Mouse (Mus musculus): ENCODE data around the gene Abca7. TPM values are rescaled to one million over a fixed set of nuclear protein-coding genes. Genes with fewer than 3 reads are reported as not detected.
A peak's percentile ranks its signal among the peaks of the same experiment; 100 is the strongest.

Gene Abca7
- polyA plus RNA-seq, 1 experiment from 2014 or later: 1.3 TPM

DNA sequence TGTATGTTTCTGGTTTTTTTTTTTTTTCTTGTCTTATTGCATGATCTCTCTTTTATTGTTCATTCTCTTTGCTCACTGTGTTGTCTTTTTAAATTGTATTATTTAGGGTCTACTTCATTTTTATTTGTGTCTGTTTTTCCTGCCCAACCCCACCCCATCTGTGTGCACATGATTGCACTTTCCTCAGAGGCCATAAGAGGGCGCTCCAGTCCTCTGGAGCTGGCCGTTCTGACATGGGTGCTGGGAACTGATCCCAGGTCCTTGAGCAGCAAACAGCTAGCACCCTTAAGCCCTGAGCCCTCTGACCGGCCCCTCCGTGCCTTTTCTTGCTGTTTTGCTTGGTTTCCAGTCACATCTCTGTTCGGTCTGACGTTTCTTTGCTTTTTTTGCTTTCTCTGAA lies 4.7 kb upstream of the Abca7 start:
- no peak for DNase-seq (ENCODE audit: low spot score)
- ATAC-seq (ENCODE audit: insufficient number of reproducible peaks, low FRiP score, low TSS enrichment, low read depth): no peak
- Histone ChIP-seq H3K9me3 (ENCODE audit: control insufficient read depth, low read length) (no peaks in the 10 kb centered on the region; the same call in 1 of the 2 replicates), H3K4me3 (ENCODE audit: low read depth, low read length) (no peak overlapping the region), H3K27ac (replicated peaks; ENCODE audit: low read depth, low read length) (no peak overlapping the region), H3K9ac (ENCODE audit: low read length) (no peak overlapping the region), H3K4me1 (ENCODE audit: control insufficient read depth, insufficient read depth, low read length) (peaks cover 29% of the 10 kb centered on the region), H3K36me3 (ENCODE audit: control insufficient read depth, insufficient read depth, low read length) (peaks cover 30% of the 10 kb centered on the region; the same call in 1 of the 2 replicates), H3K27me3 (ENCODE audit: control insufficient read depth, insufficient read depth, low read length) (no peaks in the 10 kb centered on the region), H3K4me2 (ENCODE audit: low read depth, severe bottlenecking) (no peak overlapping the region)
- 83% methylated on average over 6 of the region's 6 CpGs for WGBS

DNA sequence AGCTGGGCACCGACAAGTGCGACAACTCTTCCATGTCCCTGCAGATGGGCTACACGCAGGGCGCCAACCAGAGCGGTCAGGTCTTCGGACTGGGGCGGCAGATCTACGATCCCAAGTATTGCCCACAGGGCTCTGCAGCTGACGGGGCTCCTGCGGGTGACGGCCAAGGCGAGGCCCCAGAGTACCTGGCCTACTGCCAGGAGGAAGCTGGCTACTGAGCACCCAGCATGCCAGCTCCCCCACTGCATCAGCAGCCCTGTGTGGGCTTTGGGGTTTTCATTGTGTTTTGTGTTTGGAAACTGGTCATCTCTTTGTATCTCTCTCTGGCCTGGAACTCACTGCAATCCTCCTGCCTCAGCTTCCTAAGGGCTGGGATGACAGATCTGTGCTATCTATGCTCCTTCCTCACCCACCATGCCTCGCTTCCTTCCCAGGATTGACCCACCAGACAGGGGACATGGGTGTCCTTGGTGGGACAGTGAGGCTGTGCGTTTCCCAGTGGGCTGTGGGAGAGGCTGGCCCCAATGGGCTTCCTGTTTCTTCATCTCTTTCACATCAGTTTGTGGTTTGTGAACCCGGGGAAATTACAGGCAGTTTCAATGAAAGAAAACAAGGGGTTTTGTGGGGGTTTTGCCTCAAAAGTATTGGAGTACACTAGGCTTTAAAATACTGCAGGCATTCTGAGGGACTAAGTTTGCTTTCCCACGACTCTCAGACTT lies 1.7 kb upstream of the Abca7 start:
- Histone ChIP-seq H3K27me3 (ENCODE audit: control insufficient read depth, insufficient read depth, low read length) (peaks cover 6% of the 10 kb centered on the region; the same call in 1 of the 2 replicates), H3K4me1 (ENCODE audit: control insufficient read depth, insufficient read depth, low read length) (peaks cover 13% of the 10 kb centered on the region), H3K27ac (replicated peaks; ENCODE audit: low read depth, low read length) (no peak overlapping the region), H3K4me2 (ENCODE audit: low read depth, severe bottlenecking) (no peak overlapping the region), H3K36me3 (ENCODE audit: control insufficient read depth, insufficient read depth, low read length) (peaks cover 30% of the 10 kb centered on the region; the same call in 1 of the 2 replicates), H3K9ac (ENCODE audit: low read length) (no peak overlapping the region), H3K9me3 (ENCODE audit: control insufficient read depth, low read length) (no peaks in the 10 kb centered on the region; the same call in 1 of the 2 replicates), H3K4me3 (ENCODE audit: low read depth, low read length) (no peak overlapping the region)
- DNase-seq (ENCODE audit: low spot score) (no peak), ATAC-seq (ENCODE audit: insufficient number of reproducible peaks, low FRiP score, low TSS enrichment, low read depth) (no peak)
- WGBS: 92% methylated on average over 16 of the region's 16 CpGs

DNA sequence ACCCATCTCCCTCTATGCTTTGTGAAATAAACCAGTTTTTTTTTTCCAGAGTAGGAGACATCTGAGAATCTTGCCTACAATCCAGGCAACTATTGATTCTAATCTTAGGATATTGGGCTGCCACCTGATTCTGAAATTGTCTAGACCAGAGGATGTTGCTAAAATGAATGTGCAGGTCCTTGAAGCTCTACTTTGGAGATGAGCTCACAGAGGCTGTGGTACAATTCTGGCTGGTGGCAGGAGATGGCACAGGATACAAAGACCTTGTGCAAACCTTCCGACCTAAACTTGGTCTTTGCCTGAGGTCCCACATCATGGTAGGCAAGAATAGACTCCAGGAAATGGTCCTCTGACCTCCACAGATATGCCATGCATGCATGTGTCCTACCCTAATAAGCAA lies 658 bp upstream of the Abca7 start:
- H3K27me3 ChIP-seq (ENCODE audit: control insufficient read depth, insufficient read depth, low read length): peaks cover 6% of the 10 kb centered on the region; the same call in 1 of the 2 replicates
- ATAC-seq (ENCODE audit: insufficient number of reproducible peaks, low FRiP score, low TSS enrichment, low read depth): no peak
- no peak for DNase-seq (ENCODE audit: low spot score)
- H3K36me3 ChIP-seq (ENCODE audit: control insufficient read depth, insufficient read depth, low read length): peaks cover 30% of the 10 kb centered on the region; the same call in 1 of the 2 replicates
- no peaks in the 10 kb centered on the region; the same call in 1 of the 2 replicates for H3K9me3 ChIP-seq (ENCODE audit: control insufficient read depth, low read length)
- H3K4me2 ChIP-seq (ENCODE audit: low read depth, severe bottlenecking): no peak overlapping the region
- 93% methylated on average over 1 of the region's 1 CpGs for WGBS
- H3K27ac ChIP-seq (replicated peaks; ENCODE audit: low read depth, low read length): no peak overlapping the region
- no peak overlapping the region for H3K4me3 ChIP-seq (ENCODE audit: low read depth, low read length)
- peaks cover 6% of the 10 kb centered on the region for H3K4me1 ChIP-seq (ENCODE audit: control insufficient read depth, insufficient read depth, low read length)
- no peak overlapping the region for H3K9ac ChIP-seq (ENCODE audit: low read length)

DNA sequence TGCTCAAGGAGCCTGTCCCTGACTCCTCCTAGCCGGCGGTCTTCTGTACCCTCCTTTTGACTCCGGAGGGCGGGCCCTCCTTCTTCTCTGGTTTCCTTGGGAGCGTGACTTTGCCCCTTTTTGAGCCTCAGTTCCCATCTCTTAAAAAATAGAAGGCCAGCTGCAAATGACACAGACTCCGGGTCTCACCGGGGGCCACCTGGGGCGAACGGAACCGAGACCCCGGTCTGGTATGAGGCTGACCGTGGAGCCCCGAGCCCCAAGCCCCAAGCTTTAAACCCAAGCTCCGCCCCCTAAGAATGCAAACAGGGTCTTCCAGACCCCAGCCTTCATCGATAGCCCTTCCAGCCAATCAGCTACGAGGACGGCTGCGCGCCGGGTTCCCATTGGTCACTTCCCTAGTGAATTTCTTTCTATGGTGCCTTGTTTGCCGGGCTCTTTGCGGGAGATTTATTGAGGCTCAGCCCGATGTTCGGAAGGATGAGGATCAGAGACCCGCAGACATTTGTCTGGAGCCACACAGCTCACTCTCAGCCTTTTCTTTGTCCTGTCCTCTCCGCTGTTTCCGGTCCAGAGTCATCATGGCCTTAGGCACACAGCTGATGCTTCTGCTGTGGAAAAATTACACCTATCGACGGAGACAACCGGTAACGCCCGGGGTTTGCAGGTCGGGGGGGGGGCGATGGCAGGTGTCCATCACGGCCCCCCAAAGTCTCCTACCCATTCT lies 903 bp downstream of the Abca7 start:
- DNase-seq (ENCODE audit: low spot score): peak; percentile 91
- H3K27ac ChIP-seq (replicated peaks; ENCODE audit: low read depth, low read length): no peak overlapping the region; the same call in 1 of the 2 replicates
- H3K27me3 ChIP-seq (ENCODE audit: control insufficient read depth, insufficient read depth, low read length): peaks cover 12% of the 10 kb centered on the region
- H3K36me3 ChIP-seq (ENCODE audit: control insufficient read depth, insufficient read depth, low read length): peaks cover 19% of the 10 kb centered on the region; the same call in 1 of the 2 replicates
- 1% methylated on average over 35 of the region's 35 CpGs for WGBS
- no peaks in the 10 kb centered on the region for H3K9me3 ChIP-seq (ENCODE audit: control insufficient read depth, low read length)
- H3K4me1 ChIP-seq (ENCODE audit: control insufficient read depth, insufficient read depth, low read length): peaks cover 6% of the 10 kb centered on the region
- peak overlapping the region; percentile 65 for H3K4me2 ChIP-seq (ENCODE audit: low read depth, severe bottlenecking)
- H3K9ac ChIP-seq (ENCODE audit: low read length): no peak overlapping the region; the same call in 1 of the 2 replicates
- H3K4me3 ChIP-seq (ENCODE audit: low read depth, low read length): peak overlapping the region; percentile 32
- ATAC-seq (ENCODE audit: insufficient number of reproducible peaks, low FRiP score, low TSS enrichment, low read depth): peak; percentile 61; the same call in 1 of the 2 replicates

DNA sequence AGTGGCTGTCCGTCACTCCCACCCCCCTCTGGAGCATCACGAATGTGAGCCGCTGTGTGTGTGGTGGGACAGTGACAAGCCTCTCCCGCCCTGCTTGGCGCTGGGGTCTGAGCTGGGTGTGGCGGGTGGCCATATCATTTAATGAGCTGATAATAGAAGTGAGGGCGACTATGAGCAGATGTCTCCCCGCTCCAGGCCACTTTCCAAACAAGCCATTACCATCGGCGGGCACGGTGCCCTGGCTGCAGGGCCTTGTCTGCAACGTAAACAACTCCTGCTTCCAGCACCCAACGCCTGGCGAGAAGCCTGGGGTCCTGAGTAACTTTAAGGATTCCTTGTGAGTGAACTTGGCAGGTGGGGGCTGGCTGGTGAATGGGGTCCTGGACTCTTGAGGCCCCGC lies 1.5 kb downstream of the Abca7 start:
- no peak overlapping the region for H3K27ac ChIP-seq (replicated peaks; ENCODE audit: low read depth, low read length)
- H3K9me3 ChIP-seq (ENCODE audit: control insufficient read depth, low read length): no peaks in the 10 kb centered on the region
- no peak for DNase-seq (ENCODE audit: low spot score)
- H3K27me3 ChIP-seq (ENCODE audit: control insufficient read depth, insufficient read depth, low read length): peaks cover 18% of the 10 kb centered on the region
- peaks cover 9% of the 10 kb centered on the region for H3K4me1 ChIP-seq (ENCODE audit: control insufficient read depth, insufficient read depth, low read length)
- no peak overlapping the region for H3K9ac ChIP-seq (ENCODE audit: low read length)
- no peak for ATAC-seq (ENCODE audit: insufficient number of reproducible peaks, low FRiP score, low TSS enrichment, low read depth)
- peak overlapping the region; percentile 65 for H3K4me2 ChIP-seq (ENCODE audit: low read depth, severe bottlenecking)
- peak overlapping the region; percentile 32; the same call in 1 of the 2 replicates for H3K4me3 ChIP-seq (ENCODE audit: low read depth, low read length)
- 7% methylated on average over 15 of the region's 15 CpGs for WGBS
- H3K36me3 ChIP-seq (ENCODE audit: control insufficient read depth, insufficient read depth, low read length): peaks cover 15% of the 10 kb centered on the region; the same call in 1 of the 2 replicates

DNA sequence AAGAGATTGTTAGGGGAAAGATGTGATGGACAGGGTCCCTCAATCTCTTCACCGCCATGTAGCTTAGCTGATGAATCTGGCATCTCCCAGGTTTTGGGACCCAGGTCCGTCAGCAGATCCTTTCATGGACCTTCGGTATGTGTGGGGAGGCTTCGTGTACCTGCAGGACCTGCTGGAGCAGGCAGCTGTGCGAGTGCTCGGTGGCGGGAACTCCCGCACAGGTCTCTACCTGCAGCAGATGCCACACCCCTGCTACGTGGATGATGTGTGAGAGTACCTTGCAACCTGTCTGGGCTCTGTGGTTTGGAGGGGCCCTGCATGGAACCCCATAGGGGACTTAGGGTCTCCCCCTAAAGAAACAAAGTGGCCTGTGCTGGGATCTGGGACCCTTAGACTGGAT lies 5.7 kb downstream of the Abca7 start:
- Histone ChIP-seq H3K4me1 (ENCODE audit: control insufficient read depth, insufficient read depth, low read length) (peaks cover 14% of the 10 kb centered on the region), H3K4me2 (ENCODE audit: low read depth, severe bottlenecking) (no peak overlapping the region), H3K4me3 (ENCODE audit: low read depth, low read length) (0 out of 2 replicates have a peak overlapping the region, but pooled peaks have one; percentile 12), H3K9me3 (ENCODE audit: control insufficient read depth, low read length) (no peaks in the 10 kb centered on the region), H3K36me3 (ENCODE audit: control insufficient read depth, insufficient read depth, low read length) (no peaks in the 10 kb centered on the region), H3K27ac (replicated peaks; ENCODE audit: low read depth, low read length) (no peak overlapping the region), H3K27me3 (ENCODE audit: control insufficient read depth, insufficient read depth, low read length) (peaks cover 23% of the 10 kb centered on the region), H3K9ac (ENCODE audit: low read length) (no peak overlapping the region)
- WGBS: 69% methylated on average over 9 of the region's 9 CpGs
- DNase-seq (ENCODE audit: low spot score) (no peak), ATAC-seq (ENCODE audit: insufficient number of reproducible peaks, low FRiP score, low TSS enrichment, low read depth) (no peak)

DNA sequence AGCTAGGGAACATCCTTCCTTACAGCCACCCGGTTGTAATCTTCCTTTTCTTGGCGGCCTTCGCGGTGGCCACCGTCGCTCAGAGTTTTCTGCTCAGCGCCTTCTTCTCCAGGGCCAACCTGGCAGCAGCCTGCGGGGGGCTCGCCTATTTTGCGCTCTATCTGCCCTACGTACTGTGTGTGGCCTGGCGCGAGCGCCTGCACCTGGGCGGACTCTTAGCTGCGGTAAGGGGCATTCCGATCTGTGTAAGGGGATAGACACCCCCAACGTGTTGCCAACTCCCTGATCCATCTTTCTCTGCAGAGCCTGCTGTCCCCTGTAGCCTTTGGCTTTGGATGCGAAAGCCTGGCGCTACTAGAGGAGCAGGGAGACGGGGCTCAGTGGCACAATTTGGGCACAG lies 6.5 kb downstream of the Abca7 start:
- no peaks in the 10 kb centered on the region for H3K9me3 ChIP-seq (ENCODE audit: control insufficient read depth, low read length)
- H3K9ac ChIP-seq (ENCODE audit: low read length): no peak overlapping the region
- H3K27ac ChIP-seq (replicated peaks; ENCODE audit: low read depth, low read length): no peak overlapping the region
- H3K4me1 ChIP-seq (ENCODE audit: control insufficient read depth, insufficient read depth, low read length): peaks cover 11% of the 10 kb centered on the region
- H3K27me3 ChIP-seq (ENCODE audit: control insufficient read depth, insufficient read depth, low read length): peaks cover 23% of the 10 kb centered on the region
- ATAC-seq (ENCODE audit: insufficient number of reproducible peaks, low FRiP score, low TSS enrichment, low read depth) (no peak), DNase-seq (ENCODE audit: low spot score) (no peak)
- H3K4me2 ChIP-seq (ENCODE audit: low read depth, severe bottlenecking): peak overlapping the region; percentile 15; the same call in 1 of the 2 replicates
- WGBS: 22% methylated on average over 21 of the region's 21 CpGs
- no peaks in the 10 kb centered on the region for H3K36me3 ChIP-seq (ENCODE audit: control insufficient read depth, insufficient read depth, low read length)
- no peak overlapping the region for H3K4me3 ChIP-seq (ENCODE audit: low read depth, low read length)

DNA sequence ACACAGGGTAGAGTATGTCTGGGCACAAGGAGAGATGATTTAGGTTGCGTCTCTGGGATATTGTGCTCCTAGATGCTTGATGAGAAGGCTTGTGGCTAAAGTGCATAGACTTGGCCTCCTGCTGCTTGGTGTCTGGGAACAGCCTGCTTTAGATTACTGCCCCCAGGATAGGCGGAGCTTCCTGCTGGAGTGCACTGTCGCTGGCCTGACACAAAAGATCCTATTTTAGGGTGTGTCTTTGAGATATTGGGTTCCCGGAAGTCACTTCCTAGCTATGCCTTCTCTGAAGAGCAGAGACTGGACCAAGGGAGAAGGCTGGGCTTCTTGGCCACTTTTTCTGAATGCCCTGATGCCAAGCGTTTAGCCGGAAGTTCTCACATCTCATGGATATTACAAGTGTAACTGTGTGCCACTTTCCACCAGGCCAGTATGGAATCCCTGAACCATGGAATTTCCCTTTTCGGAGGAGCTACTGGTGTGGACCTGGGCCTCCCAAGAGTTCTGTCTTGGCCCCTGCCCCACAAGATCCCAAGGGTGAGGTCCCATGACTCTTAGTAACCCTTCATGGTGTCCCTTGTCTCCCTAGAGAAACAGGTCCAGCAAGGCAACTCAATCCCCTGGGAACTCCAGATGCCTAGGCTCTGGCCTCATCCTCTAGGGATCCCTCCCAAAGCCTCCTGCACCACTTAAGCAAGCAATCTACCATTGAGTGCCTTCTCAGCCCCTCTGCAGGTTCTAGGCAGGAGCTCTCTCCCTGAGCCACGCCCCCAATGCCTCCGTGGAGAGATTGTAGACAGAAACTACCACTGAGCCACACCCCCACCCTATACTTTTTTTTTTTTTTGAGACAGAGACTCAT lies 7.3 kb downstream of the Abca7 start:
- no peak for DNase-seq (ENCODE audit: low spot score)
- H3K4me1 ChIP-seq (ENCODE audit: control insufficient read depth, insufficient read depth, low read length): peaks cover 8% of the 10 kb centered on the region
- H3K4me3 ChIP-seq (ENCODE audit: low read depth, low read length): no peak overlapping the region
- 61% methylated on average over 9 of the region's 9 CpGs for WGBS
- no peak overlapping the region for H3K27ac ChIP-seq (replicated peaks; ENCODE audit: low read depth, low read length)
- H3K4me2 ChIP-seq (ENCODE audit: low read depth, severe bottlenecking): no peak overlapping the region
- no peak for ATAC-seq (ENCODE audit: insufficient number of reproducible peaks, low FRiP score, low TSS enrichment, low read depth)
- H3K9ac ChIP-seq (ENCODE audit: low read length): no peak overlapping the region
- no peaks in the 10 kb centered on the region for H3K36me3 ChIP-seq (ENCODE audit: control insufficient read depth, insufficient read depth, low read length)
- no peaks in the 10 kb centered on the region for H3K9me3 ChIP-seq (ENCODE audit: control insufficient read depth, low read length)
- peaks cover 17% of the 10 kb centered on the region for H3K27me3 ChIP-seq (ENCODE audit: control insufficient read depth, insufficient read depth, low read length)
